Mouse (Mus musculus) thymus, adult 2 months (tissue): Measurements from ENCODE around the gene Adgrl4.

ENCODE experiments used
- CTCF ChIP-seq: fragments of 200-500 bp; IDR thresholded peaks from 2 replicates; pipeline ENCODE4 v1.5.1; 2012; ENCODE audit warnings: mild to moderate bottlenecking, control low read depth, low read length, moderate library complexity, borderline replicate concordance; ENCODE audit not compliant: control insufficient read depth, poor library complexity, insufficient read depth; ENCODE audit errors: extremely low read depth
- POLR2A ChIP-seq: fragments of 200-500 bp; IDR thresholded peaks from 2 replicates; pipeline ENCODE4 v1.6.1; 2012; ENCODE audit warnings: mild to moderate bottlenecking, low read length, control low read depth, moderate library complexity; ENCODE audit not compliant: control insufficient read depth, poor library complexity, insufficient read depth; ENCODE audit errors: extremely low read depth

GRCm38 (mm10) chr3:151565664-151566621 lies 128.3 kb downstream of the Adgrl4 start:
- TF ChIP-seq POLR2A (no peak), CTCF (no peak)
